Mouse (Mus musculus) 3134 (cell line): Measurements from ENCODE around the gene Osbpl2.

Source experiments
- DNase-seq: peaks from one replicate; pipeline ENCODE4 v3.0.0-alpha.2; 2011; ENCODE audit warnings: low spot score; ENCODE audit not compliant: insufficient read length; ENCODE audit errors: extremely low read depth

Osbpl2 gene

GRCm38 (mm10) chr2:180104659-180105377, 14.3 kb upstream of the Osbpl2 start:
- DNase-seq = no peak

GRCm38 (mm10) chr2:180105441-180106190, 13.5 kb upstream of the Osbpl2 start:
- no peak for DNase-seq

DNA sequence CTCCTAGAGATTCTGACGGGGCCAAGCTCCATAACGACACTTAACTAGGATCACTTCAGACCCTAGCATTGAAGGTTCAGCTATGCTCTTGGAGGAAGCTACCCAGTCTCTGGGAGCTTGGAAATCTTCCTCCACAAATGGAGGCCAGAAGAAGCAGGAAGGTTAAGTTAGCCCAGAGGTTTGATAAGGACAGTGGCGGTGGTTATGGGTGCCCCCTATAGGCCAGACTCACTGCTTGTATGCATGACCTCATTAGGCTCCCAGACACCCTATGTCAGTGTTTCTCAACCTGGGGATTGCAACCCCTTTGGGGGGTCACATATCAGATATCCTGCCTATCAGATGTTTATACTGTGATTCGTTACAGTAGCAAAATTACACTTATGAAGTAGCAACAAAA, 12.0 kb upstream of the Osbpl2 start:
- DNase-seq = no peak

GRCm38 (mm10) chr2:180108285-180108684, 10.8 kb upstream of the Osbpl2 start:
- DNase-seq = no peak

- DNase-seq = peak; percentile 86
These were observed 4.9 kb upstream of the Osbpl2 start for GRCm38 (mm10) chr2:180113909-180114890.

- DNase-seq = peak; percentile 75
These were observed 3.8 kb upstream of the Osbpl2 start for GRCm38 (mm10) chr2:180115279-180115678.

DNA sequence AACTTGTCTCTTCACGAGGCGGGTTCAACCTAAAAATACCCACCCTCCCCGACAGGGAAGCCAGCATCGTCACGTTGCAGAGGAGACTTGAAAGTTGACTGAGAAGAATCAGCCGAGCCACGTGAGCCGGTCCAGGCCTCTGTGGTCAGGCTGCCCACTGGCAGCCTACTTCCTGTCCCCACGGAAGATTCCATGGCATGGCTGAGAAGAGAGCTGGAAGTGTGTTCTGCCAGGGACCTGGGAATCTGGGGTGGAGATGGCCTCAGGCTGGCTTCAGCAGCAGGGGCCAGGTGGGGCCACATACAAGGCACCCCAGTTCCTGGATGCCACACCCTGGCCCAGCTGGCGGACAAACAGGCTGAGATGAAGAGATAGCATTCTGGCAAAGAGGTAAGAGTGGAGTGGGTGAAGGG, 3.0 kb upstream of the Osbpl2 start:
- DNase-seq = peak; percentile 79

- no peak for DNase-seq
These were observed 2.2 kb upstream of the Osbpl2 start for GRCm38 (mm10) chr2:180116741-180117484.

- DNase-seq = no peak
These were observed 1.5 kb upstream of the Osbpl2 start for GRCm38 (mm10) chr2:180117485-180118194.

DNA sequence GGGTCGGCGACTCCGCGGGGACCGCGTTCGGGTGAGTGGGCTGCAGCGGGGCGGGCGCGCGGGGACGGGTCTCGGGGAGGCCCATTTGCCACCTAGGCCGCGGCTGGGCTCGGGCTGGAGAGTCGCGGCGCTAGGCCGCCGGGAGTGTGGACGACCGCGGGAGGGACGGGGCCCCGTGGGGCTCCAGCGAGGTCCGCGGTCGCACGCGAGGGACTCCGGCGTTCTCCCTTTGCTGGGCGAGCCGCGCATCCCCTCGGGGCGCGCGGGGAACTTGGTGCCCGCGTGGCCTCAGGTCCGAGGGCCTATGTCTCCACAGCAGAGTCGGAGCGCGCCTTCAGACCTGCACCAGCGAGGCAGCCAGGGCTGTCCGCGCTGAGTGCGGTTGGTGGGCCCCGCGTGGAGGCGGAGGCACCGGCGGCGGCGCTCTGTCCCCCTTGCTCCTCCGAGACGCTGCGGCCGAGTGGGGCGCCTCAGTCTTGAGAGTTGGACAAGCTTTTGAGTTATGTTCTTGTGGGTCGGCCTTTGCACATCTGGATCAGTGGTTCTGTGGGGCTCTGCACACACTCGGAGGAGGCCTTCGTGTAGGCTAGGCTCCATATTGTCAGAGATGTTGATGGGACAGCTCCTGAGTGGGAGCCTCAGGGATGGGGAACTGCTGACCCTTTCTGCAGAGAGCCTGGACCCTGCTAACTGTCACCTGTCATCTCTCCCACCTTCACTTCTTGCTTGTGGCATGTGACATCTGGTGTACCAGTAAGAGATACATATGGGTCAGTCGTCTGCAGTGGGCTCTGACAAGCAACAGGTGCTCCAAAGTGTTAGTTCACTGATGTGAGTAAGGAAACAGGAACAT, 559 bp downstream of the Osbpl2 start:
- no peak for DNase-seq

- DNase-seq = no peak
These were observed 1.2 kb downstream of the Osbpl2 start for GRCm38 (mm10) chr2:180120292-180120761.

GRCm38 (mm10) chr2:180124192-180124591, 5.1 kb downstream of the Osbpl2 start:
- DNase-seq = no peak

DNA sequence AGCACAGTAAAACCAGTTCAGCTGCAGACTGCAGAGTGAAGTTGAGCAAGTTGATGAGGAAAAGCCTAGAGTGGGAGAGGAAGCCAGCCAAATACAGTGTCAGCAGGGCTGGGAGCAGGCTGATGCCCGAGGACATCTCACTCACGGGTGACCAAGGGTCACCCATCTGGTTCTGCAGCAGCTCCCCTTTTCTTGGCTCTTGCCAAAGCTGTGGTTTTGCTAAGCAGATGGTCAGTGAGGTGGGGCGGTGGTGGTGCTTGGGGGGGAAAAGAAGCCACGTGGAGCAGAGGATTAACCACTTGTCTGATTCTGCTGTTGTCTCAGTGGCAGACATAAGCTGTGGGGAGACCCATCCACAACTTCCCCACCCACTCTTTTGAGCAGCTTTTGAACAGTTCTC, 7.1 kb downstream of the Osbpl2 start:
- peak; percentile 68 for DNase-seq

GRCm38 (mm10) chr2:180127675-180128074, 8.6 kb downstream of the Osbpl2 start:
- no peak for DNase-seq

- no peak for DNase-seq
These were observed 14.1 kb downstream of the Osbpl2 start for GRCm38 (mm10) chr2:180133231-180133630.

DNA sequence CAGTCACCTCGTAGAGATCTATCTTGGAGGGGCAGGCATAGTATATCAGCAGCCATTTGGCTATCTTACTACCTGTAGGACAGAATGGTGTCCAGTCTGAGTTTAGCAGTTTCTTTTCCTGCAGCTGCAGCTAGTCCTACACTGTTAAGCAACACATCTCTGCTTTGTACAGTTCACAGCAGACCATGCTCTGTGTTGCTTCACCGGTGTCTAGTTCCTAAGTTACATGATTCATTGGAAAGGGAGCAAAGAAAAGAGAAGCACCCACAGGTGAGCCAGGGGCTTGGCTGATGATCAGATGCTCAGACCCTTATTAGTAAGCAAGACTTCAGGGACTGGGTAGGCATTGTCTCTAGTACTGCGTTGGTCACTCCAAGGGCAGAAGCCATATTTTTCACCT, 14.8 kb downstream of the Osbpl2 start:
- DNase-seq = no peak

DNA sequence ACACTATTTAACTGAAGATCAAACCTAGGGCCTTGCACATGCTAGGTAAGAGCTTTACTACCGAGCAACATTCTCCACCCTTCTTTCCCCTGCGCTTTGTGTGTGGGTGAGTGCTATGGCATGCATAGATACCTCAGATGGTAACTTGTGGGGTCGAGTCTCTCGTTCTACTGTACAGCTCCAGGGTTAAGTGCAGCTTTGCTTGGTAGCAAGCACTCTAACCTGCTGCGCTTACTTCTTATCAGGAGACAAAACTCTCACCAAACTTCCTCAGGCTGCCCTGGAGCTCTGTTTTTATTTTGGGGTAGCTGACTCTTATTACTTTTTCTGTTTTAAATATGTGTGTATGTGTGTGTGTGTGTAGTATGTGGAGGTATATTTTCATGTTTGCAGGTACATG, 16.3 kb downstream of the Osbpl2 start:
- no peak for DNase-seq

GRCm38 (mm10) chr2:180146091-180146490, 27.0 kb downstream of the Osbpl2 start:
- no peak for DNase-seq

- DNase-seq = no peak
These were observed 28.3 kb downstream of the Osbpl2 start for GRCm38 (mm10) chr2:180147379-180147778.
